Mouse (Mus musculus): ENCODE measurements around the gene Adamts10. TPM values are rescaled to one million over a fixed set of nuclear protein-coding genes. Genes with fewer than 3 reads are reported as not detected.
A peak's percentile ranks its signal among the peaks of the same experiment; 100 is the strongest.

The Adamts10 gene
- polyA plus RNA-seq, 1 experiment from 2014 or later: 53.6 TPM

DNA sequence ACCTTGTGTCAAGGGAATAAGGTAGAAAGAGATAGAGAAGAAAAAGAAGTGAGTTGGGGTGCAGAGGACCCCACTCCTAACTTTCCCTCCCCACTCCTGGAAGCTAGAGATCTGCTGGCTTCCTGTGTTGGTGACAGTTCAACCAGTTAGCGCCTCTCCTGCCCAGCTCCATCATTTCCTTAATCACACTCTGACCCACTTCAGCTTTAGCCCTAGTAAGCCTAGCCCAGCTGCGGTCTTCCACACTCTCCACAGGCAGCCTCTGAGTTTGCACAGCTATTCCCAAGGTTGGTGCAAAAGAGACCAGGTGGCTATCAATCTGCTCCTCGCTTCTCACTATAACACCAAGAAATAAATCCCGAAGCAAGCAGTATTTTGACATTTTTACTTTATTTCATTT lies 15.9 kb downstream of the Adamts10 start:
- ATAC-seq (replicated peaks; ENCODE audit: low FRiP score, low TSS enrichment, low read depth): no peak

DNA sequence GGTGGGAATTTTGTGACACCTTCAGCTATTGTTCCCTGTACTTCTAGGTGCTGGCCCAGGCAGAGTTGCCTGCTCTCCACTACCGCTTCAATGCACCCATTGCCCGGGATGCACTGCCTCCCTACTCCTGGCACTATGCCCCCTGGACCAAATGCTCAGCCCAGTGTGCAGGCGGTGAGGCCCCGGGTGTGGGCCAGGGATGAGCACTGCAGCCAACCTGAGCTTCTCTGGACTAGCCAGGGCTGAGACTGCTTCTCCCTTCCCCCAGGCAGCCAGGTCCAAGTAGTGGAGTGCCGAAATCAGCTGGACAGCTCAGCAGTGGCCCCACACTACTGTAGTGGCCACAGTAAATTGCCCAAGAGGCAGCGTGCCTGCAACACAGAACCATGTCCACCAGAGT lies 25.2 kb downstream of the Adamts10 start:
- H3K27me3 ChIP-seq (replicated peaks; ENCODE audit: control insufficient read depth, insufficient read depth, low read length): no peaks in the 10 kb centered on the region
- no peaks in the 10 kb centered on the region for H3K4me1 ChIP-seq (replicated peaks; ENCODE audit: control insufficient read depth, insufficient read depth, low read length)
- H3K4me2 ChIP-seq (ENCODE audit: low read length): no peak overlapping the region
- H3K4me3 ChIP-seq (ENCODE audit: low read depth, low read length): no peak overlapping the region
- H3K9me3 ChIP-seq (ENCODE audit: control insufficient read depth, low read length): no peaks in the 10 kb centered on the region
- H3K27ac ChIP-seq (ENCODE audit: low read depth): no peak overlapping the region
- H3K36me3 ChIP-seq (ENCODE audit: control insufficient read depth, insufficient read depth, low read length): peaks cover 82% of the 10 kb centered on the region
- no peak overlapping the region for H3K9ac ChIP-seq (ENCODE audit: low read length)
- WGBS: 90% methylated on average over 6 of the region's 6 CpGs
- DNase-seq (ENCODE audit: low spot score) (no peak), ATAC-seq (replicated peaks; ENCODE audit: low FRiP score, low TSS enrichment, low read depth) (no peak)

More for the DNA sequence above, 15.9 kb downstream of the Adamts10 start:
- DNase-seq (ENCODE audit: low spot score): no peak
- H3K9me3 ChIP-seq (ENCODE audit: control insufficient read depth, low read length): no peaks in the 10 kb centered on the region
- H3K4me1 ChIP-seq (replicated peaks; ENCODE audit: control insufficient read depth, insufficient read depth, low read length): no peaks in the 10 kb centered on the region
- no peak overlapping the region for H3K4me3 ChIP-seq (ENCODE audit: low read depth, low read length)
- peaks cover 56% of the 10 kb centered on the region for H3K36me3 ChIP-seq (ENCODE audit: control insufficient read depth, insufficient read depth, low read length)
- H3K27me3 ChIP-seq (replicated peaks; ENCODE audit: control insufficient read depth, insufficient read depth, low read length): no peaks in the 10 kb centered on the region
- WGBS: 93% methylated on average over 4 of the region's 4 CpGs
- no peak overlapping the region for H3K27ac ChIP-seq (ENCODE audit: low read depth)
- H3K4me2 ChIP-seq (ENCODE audit: low read length): no peak overlapping the region
- no peak overlapping the region for H3K9ac ChIP-seq (ENCODE audit: low read length)

DNA sequence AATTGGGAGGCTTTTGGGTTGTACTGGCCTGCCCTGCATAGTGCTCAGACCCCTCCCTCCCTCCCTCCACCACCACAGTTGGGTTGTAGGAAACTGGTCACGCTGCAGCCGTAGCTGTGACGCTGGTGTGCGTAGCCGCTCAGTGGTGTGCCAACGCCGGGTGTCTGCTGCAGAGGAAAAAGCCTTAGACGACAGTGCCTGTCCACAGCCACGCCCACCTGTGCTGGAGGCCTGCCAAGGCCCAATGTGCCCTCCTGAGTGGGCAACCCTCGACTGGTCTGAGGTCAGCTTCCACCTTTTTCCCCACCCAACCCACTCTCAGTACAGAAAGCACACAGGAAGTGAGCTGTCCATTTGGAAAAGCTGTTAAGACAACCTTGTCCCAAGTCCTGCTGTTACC lies 26.4 kb downstream of the Adamts10 start:
- H3K9me3 ChIP-seq (ENCODE audit: control insufficient read depth, low read length): no peaks in the 10 kb centered on the region
- no peaks in the 10 kb centered on the region for H3K4me1 ChIP-seq (replicated peaks; ENCODE audit: control insufficient read depth, insufficient read depth, low read length)
- no peak overlapping the region for H3K27ac ChIP-seq (ENCODE audit: low read depth)
- DNase-seq (ENCODE audit: low spot score) (no peak), ATAC-seq (replicated peaks; ENCODE audit: low FRiP score, low TSS enrichment, low read depth) (no peak)
- WGBS: 83% methylated on average over 10 of the region's 10 CpGs
- H3K4me3 ChIP-seq (ENCODE audit: low read depth, low read length): no peak overlapping the region
- no peak overlapping the region for H3K9ac ChIP-seq (ENCODE audit: low read length)
- peaks cover 72% of the 10 kb centered on the region for H3K36me3 ChIP-seq (ENCODE audit: control insufficient read depth, insufficient read depth, low read length)
- no peaks in the 10 kb centered on the region for H3K27me3 ChIP-seq (replicated peaks; ENCODE audit: control insufficient read depth, insufficient read depth, low read length)
- H3K4me2 ChIP-seq (ENCODE audit: low read length): no peak overlapping the region

DNA sequence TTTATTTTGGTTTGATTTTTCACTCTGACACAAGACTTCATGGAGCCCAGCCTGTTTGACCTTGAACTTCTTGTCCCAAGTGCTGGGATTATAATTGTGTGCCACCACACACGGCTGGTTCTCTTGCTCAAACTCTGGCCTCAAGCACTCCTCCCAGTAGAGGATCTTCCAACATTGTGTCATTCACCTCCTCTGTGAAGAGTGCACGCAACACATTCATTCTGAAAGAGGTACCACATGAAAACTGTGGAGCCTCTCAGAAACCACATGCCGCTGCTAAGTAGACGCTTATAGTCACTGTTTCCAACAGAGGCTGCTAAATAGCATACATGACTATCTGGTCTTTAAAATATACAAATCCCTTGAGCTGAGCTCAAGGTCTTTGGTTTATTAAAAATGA lies 28.1 kb downstream of the Adamts10 start:
- peaks cover 59% of the 10 kb centered on the region for H3K36me3 ChIP-seq (ENCODE audit: control insufficient read depth, insufficient read depth, low read length)
- no peak for ATAC-seq (replicated peaks; ENCODE audit: low FRiP score, low TSS enrichment, low read depth)
- no peak overlapping the region for H3K4me3 ChIP-seq (ENCODE audit: low read depth, low read length)
- no peaks in the 10 kb centered on the region for H3K4me1 ChIP-seq (replicated peaks; ENCODE audit: control insufficient read depth, insufficient read depth, low read length)
- no peak overlapping the region for H3K9ac ChIP-seq (ENCODE audit: low read length)
- no peaks in the 10 kb centered on the region for H3K27me3 ChIP-seq (replicated peaks; ENCODE audit: control insufficient read depth, insufficient read depth, low read length)
- H3K27ac ChIP-seq (ENCODE audit: low read depth): no peak overlapping the region
- no peak overlapping the region for H3K4me2 ChIP-seq (ENCODE audit: low read length)
- WGBS: 88% methylated on average over 4 of the region's 4 CpGs
- no peak for DNase-seq (ENCODE audit: low spot score)
- no peaks in the 10 kb centered on the region for H3K9me3 ChIP-seq (ENCODE audit: control insufficient read depth, low read length)

DNA sequence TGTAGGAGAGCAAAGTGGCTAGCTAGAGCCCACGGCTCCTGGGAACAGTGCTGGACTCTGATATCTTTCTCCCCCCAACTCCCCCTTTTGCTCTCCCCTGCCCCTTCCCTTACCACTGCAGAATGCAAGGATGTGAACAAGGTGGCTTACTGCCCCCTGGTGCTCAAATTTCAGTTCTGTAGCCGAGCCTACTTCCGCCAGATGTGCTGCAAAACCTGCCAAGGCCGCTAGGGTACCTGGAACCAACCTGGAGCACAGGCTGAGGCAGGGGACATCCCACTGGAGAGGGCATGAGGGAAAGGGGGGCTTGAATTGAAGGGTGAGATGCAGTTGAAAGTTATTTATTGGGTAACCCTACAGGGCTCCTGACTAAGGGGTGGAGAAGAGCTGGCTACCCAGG lies 29.0 kb downstream of the Adamts10 start:
- H3K4me3 ChIP-seq (ENCODE audit: low read depth, low read length): no peak overlapping the region
- H3K4me2 ChIP-seq (ENCODE audit: low read length): no peak overlapping the region
- H3K9ac ChIP-seq (ENCODE audit: low read length): no peak overlapping the region
- no peak overlapping the region for H3K27ac ChIP-seq (ENCODE audit: low read depth)
- H3K27me3 ChIP-seq (replicated peaks; ENCODE audit: control insufficient read depth, insufficient read depth, low read length): no peaks in the 10 kb centered on the region
- H3K4me1 ChIP-seq (replicated peaks; ENCODE audit: control insufficient read depth, insufficient read depth, low read length): no peaks in the 10 kb centered on the region
- 46% methylated on average over 4 of the region's 4 CpGs for WGBS
- DNase-seq (ENCODE audit: low spot score) (peak; percentile 57), ATAC-seq (replicated peaks; ENCODE audit: low FRiP score, low TSS enrichment, low read depth) (0 out of 2 replicates have a peak, but pooled peaks have one; percentile 34)
- H3K9me3 ChIP-seq (ENCODE audit: control insufficient read depth, low read length): no peaks in the 10 kb centered on the region
- peaks cover 51% of the 10 kb centered on the region for H3K36me3 ChIP-seq (ENCODE audit: control insufficient read depth, insufficient read depth, low read length)

DNA sequence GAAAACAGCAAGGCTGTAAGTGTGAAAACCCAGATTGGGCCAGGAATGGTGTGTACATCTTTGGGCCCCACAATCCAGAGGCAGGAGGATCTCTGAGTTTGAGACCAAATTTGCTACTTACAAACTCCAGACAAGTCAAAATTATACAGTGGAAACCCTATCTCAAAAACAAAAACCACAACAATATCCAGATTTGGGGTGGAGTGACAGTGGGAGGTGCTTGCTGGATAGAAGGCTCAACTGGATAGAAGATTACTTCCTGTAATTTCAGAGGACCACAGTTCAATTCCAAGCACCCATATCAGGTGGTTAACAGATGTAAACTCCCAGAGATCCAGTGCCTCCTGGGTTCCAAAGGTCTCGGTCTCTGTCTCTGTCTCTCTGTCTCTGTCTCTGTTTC lies 30.5 kb downstream of the Adamts10 start:
- no peak overlapping the region for H3K4me2 ChIP-seq (ENCODE audit: low read length)
- ATAC-seq (replicated peaks; ENCODE audit: low FRiP score, low TSS enrichment, low read depth) (no peak), DNase-seq (ENCODE audit: low spot score) (no peak)
- no peak overlapping the region for H3K27ac ChIP-seq (ENCODE audit: low read depth)
- no peaks in the 10 kb centered on the region for H3K4me1 ChIP-seq (replicated peaks; ENCODE audit: control insufficient read depth, insufficient read depth, low read length)
- 93% methylated on average over 1 of the region's 1 CpGs for WGBS
- H3K4me3 ChIP-seq (ENCODE audit: low read depth, low read length): no peak overlapping the region
- no peak overlapping the region for H3K9ac ChIP-seq (ENCODE audit: low read length)
- no peaks in the 10 kb centered on the region for H3K9me3 ChIP-seq (ENCODE audit: control insufficient read depth, low read length)
- peaks cover 37% of the 10 kb centered on the region for H3K36me3 ChIP-seq (ENCODE audit: control insufficient read depth, insufficient read depth, low read length)
- no peaks in the 10 kb centered on the region for H3K27me3 ChIP-seq (replicated peaks; ENCODE audit: control insufficient read depth, insufficient read depth, low read length)

DNA sequence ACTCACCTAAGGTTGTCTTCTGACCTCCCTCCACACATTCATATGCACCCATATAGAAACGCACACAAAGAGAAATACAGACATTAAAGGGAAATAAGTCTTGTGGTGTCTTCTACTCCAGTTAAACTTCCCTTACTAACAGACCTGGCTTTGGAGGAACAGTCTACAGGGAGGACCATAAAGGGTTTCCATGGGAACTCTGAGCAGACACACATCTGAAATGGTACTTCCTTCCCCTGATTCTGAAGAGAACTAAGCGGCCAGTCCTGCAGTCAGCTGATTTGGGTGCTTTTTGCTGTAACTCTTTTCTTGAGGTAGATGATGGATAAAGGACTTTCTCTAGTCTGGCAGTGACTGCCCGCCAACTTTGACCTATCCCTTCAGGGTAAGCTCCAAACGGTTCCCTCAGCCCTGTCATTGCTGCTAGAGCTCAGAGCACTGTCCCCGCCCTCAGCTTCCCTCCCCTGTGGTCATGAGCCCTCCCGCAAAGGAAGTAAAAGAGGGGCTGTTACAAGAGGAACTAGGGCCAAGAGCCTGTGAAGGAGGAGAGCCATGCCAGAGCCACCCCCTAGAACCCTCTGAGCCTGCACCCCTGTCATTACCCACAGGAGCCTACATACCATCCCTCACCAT lies 31.3 kb downstream of the Adamts10 start, which contains the start of gene Myo1f:
TSS of gene Myo1f (plus strand) at position 485 of the 633 bp plus-strand sequence.
- no peaks in the 10 kb centered on the region for H3K9me3 ChIP-seq (ENCODE audit: control insufficient read depth, low read length)
- H3K4me1 ChIP-seq (replicated peaks; ENCODE audit: control insufficient read depth, insufficient read depth, low read length): no peaks in the 10 kb centered on the region
- ATAC-seq (replicated peaks; ENCODE audit: low FRiP score, low TSS enrichment, low read depth) (no peak), DNase-seq (ENCODE audit: low spot score) (no peak)
- no peaks in the 10 kb centered on the region for H3K27me3 ChIP-seq (replicated peaks; ENCODE audit: control insufficient read depth, insufficient read depth, low read length)
- H3K36me3 ChIP-seq (ENCODE audit: control insufficient read depth, insufficient read depth, low read length): peaks cover 29% of the 10 kb centered on the region
- 0 out of 2 replicates have a peak within 1 kb of the TSS, but pooled peaks have one; percentile 8 for H3K27ac ChIP-seq (ENCODE audit: low read depth)
- 41% methylated on average over 6 of the region's 6 CpGs for WGBS
- no peak within 1 kb of the TSS for H3K9ac ChIP-seq (ENCODE audit: low read length)
- no peak within 1 kb of the TSS for H3K4me2 ChIP-seq (ENCODE audit: low read length)
- H3K4me3 ChIP-seq (ENCODE audit: low read depth, low read length): no peak within 1 kb of the TSS

DNA sequence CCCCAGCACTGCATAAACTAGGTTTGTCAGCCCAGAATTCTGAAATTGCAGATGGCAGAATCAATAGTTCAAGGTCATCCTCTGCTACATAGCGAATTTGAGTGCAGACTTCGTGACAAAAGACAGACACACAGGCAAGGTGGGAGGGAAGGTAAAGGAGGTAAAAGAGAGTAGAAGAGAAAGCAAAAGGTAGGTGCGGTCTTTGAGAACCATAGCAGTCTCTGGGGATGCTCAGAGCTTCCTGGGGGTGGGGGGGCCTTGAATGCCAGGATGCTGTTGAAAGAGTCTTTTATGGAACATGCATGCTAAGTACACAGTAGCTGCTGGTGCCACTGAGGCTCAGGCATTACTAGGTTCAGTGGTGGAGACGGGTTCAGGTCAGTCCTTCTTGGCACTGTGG lies 33.9 kb downstream of the Adamts10 start:
- ATAC-seq (replicated peaks; ENCODE audit: low FRiP score, low TSS enrichment, low read depth) (no peak), DNase-seq (ENCODE audit: low spot score) (no peak)
- 74% methylated on average over 4 of the region's 4 CpGs for WGBS
- Histone ChIP-seq H3K4me3 (ENCODE audit: low read depth, low read length) (no peak overlapping the region), H3K27me3 (replicated peaks; ENCODE audit: control insufficient read depth, insufficient read depth, low read length) (no peaks in the 10 kb centered on the region), H3K4me1 (replicated peaks; ENCODE audit: control insufficient read depth, insufficient read depth, low read length) (no peaks in the 10 kb centered on the region), H3K4me2 (ENCODE audit: low read length) (no peak overlapping the region), H3K9me3 (ENCODE audit: control insufficient read depth, low read length) (no peaks in the 10 kb centered on the region), H3K36me3 (ENCODE audit: control insufficient read depth, insufficient read depth, low read length) (peaks cover 10% of the 10 kb centered on the region; the same call in 1 of the 2 replicates), H3K27ac (ENCODE audit: low read depth) (no peak overlapping the region), H3K9ac (ENCODE audit: low read length) (no peak overlapping the region)

DNA sequence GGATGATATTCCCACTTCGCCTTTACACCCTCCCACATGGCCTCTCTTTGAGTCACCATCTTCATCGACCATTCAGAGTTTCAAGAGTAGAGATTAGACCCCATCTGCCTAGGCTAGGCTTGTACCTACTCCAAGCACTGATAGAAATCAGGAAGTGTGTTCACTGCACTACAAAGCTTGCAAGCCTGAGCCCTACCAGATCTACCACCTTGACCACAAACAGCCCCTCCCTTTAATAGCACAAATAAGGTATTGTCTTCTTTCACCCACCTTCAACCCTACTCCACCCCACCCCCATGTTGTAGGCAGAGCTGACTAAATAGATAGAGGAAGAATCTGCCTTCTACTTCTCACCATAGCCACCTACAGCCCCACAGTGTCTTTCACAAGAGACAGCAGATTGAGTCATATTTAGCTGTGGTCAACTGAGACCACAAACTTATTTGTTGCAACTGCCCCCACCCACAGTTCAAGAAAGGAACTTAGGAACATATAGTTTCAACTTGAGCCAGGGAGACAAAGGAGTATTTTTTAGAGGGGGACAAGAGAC lies 39.6 kb downstream of the Adamts10 start:
- Histone ChIP-seq H3K4me2 (ENCODE audit: low read length) (no peak overlapping the region), H3K4me1 (replicated peaks; ENCODE audit: control insufficient read depth, insufficient read depth, low read length) (no peaks in the 10 kb centered on the region), H3K4me3 (ENCODE audit: low read depth, low read length) (no peak overlapping the region), H3K27me3 (replicated peaks; ENCODE audit: control insufficient read depth, insufficient read depth, low read length) (no peaks in the 10 kb centered on the region), H3K36me3 (ENCODE audit: control insufficient read depth, insufficient read depth, low read length) (no peaks in the 10 kb centered on the region), H3K9me3 (ENCODE audit: control insufficient read depth, low read length) (no peaks in the 10 kb centered on the region), H3K9ac (ENCODE audit: low read length) (no peak overlapping the region), H3K27ac (ENCODE audit: low read depth) (no peak overlapping the region)
- 72% methylated on average over 2 of the region's 2 CpGs for WGBS
- no peak for DNase-seq (ENCODE audit: low spot score)
- ATAC-seq (replicated peaks; ENCODE audit: low FRiP score, low TSS enrichment, low read depth): no peak
